Mouse (Mus musculus) cerebellum, postnatal 36 days (tissue): ENCODE measurements around the gene Wdr34.

Source experiments
- DNase-seq, 2 experiments: peaks; one replicate each; pipeline ENCODE4 v3.0.0; 2021 to 2022; ENCODE audit warnings: mixed read lengths in 2 of 2

Wdr34 gene

DNA sequence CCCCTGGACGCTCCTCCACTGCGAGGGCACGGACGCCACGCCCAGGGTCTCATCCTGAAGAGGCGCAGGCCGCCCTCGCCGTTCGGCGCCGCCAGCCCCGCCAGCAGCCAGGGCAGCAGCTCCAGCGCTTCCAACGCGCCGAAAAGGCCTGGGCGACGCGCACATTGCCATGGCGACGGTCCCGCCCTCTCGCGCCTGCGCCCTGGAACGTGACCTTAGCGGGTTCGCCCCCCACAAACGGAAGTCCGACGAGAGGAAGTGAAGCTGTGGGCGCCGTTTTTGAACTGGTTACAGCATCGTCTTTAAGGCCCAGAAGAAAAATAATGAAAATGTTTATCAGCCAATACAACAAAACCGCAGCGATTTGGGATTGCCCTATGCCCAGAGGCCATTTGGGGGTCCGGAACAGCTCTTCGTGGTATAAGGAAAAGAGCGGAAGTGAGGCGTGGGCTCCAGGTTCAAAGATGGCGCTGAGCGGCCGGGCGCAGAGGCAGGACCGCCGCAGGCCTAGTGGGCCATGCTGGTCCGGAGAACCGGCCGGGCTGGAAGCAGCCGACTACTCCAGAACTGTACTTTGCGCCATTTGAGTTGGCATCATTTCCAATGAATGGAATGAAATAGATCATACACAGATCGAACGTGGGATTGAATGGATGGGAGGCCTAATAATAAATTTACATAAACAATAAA, at the start of gene Wdr34:
Gene Wdr34, minus strand, starts transcription at position 183 of the 690 bp plus-strand sequence.
- peak; percentile 98 for DNase-seq

DNA sequence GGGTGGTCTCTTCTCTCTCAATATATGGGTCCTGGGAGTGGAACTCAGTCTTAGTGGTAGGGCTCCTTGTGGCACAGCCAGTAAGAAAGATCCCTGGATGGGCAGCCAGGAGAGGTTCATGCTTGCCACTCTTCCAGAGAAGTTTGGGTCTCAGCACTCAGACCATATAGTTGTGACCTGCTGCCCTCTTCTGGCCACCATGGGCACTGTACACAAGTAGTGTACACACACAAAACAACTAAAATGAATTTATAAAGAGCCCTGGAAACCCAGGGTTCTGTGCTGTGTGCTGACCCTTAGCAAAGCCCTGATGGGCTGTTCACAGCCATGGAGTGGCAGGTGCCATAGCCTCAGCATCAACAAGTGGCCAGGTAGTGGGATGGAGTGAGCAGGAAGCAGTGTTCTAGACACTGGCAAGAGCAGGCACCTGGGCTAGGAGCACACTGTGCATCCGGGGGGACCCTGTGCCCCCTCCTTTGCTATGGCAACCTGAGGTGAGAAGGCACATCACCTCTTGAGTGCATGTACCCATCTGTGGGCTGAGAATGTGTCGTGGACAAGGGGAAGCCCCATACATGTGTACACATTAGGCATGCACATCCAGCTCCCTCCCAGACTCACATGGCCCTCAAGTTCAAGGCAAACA, 47.3 kb upstream of the Wdr34 start:
- peak; percentile 53 to 56 for DNase-seq

DNA sequence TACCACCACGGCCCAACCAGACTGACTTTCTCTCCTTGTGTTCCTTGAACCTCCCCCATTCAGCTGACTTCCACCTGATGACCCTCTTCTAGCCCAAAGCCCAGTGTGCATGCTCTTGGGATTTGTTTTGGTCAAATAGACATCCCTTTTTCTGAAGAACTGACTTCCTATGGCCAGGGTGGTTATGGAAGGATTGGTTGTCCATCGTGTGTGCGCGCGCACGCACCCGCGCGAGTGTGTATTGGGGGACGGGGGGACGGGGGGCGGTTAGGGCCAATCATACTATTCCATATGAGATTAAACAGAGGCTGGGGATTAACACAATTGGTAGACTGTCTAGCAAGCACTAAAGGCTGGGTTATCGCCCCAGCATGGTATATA, 45.5 kb upstream of the Wdr34 start:
- DNase-seq, result no peak

DNA sequence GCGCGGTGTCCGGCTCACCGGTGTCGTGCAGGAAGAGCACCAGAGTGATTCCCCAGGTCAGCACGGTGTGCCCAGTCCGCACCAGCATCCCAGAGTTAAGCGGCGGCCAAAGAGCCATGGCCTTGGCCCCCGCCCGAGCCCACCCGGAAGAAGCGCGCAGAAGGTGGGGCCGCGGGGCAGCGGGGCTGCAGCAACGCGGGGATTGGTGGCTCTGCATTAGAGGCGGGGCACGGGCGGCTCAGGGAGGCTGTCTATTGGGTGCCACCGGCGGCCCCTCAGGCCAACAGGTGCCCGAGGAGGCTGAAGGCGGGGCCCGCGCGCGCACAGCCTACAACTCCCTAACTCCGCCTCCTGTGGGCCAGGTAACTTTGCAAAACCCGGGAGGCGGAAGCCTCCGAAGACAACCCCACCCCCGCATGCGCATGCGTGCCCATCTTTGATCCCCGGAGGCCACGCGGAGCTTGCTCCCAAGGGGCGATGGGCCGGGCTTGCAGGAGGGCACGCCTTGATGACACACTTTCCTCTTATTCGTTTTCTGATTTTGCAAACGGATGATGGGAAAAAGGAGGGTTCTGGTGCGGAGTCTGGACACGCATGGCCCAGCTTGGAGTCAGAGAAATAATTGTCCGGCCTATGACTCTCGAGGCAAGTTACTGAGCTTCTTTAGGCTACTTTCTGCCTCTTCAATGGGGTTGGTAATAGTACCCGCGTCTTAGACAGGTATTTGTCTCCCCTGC, 45.0 kb upstream of the Wdr34 start, which contains the start of gene Zdhhc12:
Gene Zdhhc12, minus strand, starts transcription at position 178 of the 737 bp plus-strand sequence.
- DNase-seq, result peak; percentile 86 to 92

DNA sequence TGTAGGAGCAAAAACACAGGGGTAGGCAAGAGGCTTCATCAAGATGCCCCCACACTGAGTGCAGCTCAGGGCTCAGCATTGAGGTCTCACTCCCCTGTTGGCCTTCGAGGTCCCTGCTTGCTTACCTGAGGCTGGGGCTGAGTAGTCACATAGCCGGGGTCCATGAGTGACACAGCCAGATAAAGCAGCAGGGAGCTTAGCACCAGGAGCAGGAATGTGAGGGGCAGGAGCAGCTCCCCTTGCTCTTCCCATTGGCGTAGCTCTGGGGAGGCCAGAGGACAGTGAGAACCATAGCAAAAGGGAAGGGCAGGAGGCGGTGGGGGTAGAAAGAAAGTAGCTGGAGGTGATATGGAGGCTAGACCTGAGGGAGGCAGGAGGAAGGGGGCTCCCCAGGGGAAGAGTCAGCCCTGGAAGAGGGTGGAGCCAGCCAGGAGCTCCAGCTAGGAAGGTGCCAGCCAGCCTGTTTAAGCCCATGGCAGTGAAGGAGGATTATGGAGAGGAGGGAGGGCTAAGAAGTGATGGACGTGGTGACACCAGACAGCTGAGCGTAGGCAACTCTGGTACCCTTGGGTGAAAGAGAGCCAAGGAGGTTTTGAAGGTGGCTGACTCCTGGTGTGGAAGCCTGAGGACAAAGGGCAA, 43.7 kb upstream of the Wdr34 start:
- no peak for DNase-seq

DNA sequence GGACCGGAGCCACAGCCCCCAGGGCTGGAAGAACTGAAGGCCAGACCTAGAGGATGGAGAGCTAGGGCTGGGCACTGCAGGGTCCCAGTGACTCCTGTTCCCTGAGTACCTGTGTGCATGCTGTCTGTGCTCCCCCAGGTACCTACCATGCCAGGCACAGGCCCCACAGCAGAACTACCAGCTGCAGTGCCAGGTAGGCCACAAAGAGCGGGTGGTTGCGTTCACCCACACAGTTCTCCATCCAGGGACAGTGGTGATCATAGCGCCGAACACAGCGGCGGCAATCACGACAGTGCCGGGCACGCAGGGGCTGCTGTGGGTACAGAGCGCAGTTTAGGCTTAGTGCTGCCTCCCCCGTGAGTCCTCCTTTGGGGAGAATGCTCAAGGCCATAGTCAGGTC, 42.8 kb upstream of the Wdr34 start:
- no peak for DNase-seq

DNA sequence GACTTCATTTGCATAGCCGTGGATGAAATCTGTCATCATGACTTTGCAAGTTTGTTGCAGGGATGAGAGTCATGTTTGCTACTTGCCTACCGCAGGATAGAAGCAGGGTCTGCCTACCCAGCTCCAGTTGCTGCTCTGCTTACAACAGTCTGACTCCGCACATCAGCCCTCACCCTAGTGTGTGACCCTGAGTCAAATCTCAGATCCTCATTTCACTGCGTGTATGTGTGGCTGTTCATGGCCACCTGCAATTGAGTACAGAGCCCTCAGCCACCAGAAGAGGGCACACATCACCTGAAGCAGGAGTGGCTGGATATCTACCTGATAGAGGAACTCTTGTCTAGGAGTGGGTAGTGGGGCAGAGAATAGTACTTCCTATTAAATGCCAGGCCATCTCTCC, 38.6 kb upstream of the Wdr34 start:
- DNase-seq, result no peak

DNA sequence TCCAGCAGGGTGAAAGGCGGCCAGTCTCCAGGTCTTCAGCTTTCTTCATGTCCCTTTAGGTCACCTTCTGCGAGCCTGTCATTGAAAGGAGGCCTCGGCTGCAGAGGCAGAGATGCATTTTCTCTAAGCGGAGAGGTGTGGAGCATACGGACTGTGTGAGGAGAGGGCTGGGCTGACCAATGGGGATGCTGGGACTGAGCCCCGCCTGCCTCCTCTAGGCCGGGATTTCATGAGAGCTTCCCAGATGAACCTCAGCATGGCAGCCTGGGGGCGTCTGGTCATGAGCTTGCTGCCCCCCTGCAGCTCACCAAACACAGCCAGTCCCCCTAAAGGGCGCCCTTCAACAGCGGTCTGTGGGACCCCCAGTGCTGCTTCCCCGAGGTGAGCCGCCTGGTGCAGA, 36.0 kb upstream of the Wdr34 start:
- no peak for DNase-seq

DNA sequence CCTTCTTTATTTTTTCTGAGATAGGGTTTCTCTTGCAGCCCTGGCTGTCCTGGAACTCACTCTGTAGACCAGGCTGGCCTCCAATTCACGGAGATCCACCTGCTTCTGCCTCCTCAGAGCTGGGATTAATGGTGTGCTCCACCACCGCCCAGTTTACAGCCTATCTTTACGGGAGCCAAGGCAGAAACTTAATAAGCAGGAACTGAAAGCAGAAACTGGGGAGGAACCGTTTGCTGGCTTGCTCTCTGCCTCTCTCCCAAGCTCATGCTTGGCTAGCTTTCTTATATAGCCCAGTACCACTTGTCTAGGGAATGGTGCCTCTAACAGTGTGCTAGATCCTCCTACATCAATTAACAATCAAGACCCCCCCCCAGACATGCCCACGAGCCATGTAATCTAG, 35.4 kb upstream of the Wdr34 start:
- no peak for DNase-seq

DNA sequence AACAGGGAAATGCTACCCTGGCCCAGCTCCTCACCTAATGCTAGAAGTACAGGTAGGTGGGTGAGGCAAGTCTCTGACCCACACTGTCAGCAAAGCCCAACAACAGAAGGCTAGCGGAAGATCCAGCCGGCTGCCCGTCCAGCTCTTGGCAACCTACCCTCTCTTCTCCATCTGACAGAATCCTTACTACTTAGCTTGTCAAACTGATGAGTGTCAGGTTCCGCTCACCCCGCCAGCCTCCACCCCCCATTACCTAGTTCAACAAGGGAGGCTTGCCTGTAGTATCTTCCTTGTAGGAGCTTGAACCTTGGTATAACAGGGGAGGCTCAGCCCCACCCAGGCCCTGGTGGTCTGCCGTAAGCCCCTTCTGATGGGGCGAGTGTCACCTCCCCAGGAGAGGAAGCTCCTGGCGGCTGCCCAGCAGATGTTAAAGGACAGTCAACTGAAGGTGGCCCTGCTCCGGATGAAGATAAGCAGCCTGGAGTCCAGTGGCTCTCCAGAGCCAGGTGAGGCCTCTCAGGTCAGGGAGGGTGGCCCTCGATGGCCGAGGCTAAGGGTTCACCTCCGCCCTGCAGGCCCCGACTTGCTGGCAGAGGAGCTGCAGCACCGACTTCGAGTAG, 31.6 kb upstream of the Wdr34 start:
- no peak for DNase-seq

DNA sequence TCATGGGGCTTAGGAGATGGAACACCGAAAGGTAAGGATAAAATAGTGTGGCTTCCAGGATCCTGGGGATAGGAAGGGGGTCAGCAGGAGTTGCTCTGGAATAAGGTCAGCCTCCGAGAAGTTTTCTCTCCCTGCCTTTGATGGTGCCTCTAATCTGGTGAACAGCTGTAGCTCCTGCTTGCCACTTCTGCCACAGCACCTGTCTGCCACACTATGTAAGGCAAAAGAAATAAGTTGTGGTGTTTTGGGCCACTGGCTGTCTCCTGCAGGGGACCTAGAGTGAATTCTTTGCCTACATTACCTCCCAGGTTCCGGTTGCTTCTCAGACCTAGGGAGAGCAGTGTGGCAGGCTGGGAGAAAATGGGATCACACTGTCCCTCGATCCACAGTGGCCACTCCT, 30.1 kb upstream of the Wdr34 start:
- DNase-seq, result no peak

DNA sequence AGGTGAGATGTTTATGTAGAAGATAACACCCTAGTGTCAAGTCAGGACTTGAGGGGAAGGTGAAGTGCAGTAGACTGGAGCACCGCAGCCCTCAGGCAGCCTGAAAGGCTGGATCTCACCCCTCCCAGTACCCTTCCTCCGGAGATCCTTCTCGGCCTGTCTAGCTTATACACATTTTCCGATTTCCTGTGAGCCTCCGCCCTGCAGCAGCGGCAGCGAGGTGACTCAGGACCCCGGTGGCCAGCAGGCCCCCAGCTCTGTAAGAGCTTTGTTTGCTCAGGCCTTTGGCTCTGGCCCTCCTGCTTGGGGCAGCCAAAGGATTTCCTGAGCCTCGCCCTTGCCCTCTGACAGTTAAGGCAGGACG, 29.6 kb upstream of the Wdr34 start:
- DNase-seq, result no peak

DNA sequence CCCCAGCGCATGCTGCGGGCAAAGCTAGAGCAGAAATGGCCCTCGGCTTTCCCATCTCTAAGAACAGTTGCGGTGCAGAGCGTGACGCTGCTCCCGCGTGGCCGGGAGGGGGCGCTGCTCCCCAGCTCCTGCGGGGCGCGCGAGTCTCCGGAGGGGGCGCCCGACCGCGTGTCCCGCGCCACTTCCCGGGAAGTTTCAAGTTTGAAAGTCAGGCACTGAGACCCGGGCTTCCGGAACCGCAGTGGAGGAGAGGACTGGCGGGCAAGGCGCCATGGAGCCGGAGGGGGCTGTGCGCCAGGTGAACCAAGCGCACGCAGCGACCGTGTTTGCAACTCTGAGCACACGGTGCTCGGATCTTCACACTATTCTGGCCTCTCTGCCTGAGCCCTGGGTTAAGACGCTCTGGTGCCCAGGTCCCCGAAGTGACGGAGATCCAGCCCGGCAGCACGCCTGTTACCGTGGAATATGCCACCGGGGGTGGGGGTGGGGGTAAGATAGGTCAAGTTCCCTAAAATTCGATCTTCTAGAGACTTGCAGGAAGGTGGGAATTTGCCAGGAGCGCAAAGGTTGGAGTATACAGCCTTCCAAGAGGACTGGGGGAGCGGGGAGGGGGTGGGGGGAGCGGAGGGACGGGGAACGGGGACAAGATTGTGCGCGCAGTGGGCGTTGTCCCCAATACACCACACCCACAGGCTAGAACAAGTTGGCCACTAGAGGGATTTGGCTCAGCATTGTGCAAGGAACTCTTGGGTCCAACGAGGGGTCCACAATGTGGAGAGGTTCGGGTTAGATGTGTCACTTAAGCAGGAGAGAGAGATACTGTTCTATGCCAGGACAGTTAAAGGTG, 29.0 kb upstream of the Wdr34 start, which contains the start of gene Pkn3:
Gene Pkn3, plus strand, starts transcription at position 183 of the 847 bp plus-strand sequence.
- peak; percentile 75 to 82 for DNase-seq

DNA sequence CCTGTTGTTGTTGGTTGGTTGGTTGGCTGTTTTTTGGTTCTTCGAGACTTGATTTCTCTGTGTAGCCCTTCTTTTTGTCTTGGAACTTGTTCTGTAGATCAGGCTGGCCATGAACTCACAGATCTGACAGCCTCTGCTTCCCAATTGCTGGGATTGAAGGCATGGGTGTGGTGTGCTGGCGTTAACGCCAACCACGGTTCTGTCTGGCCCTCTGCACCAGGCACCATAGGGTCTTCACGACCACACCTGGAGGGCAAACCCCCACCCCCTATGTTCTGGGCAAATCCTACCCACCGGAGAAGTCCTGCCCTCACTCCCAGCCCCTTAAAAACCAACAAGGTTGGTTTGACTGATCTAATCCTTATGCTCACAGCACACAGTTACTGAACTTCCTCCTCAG, 28.3 kb upstream of the Wdr34 start:
- DNase-seq, result no peak

DNA sequence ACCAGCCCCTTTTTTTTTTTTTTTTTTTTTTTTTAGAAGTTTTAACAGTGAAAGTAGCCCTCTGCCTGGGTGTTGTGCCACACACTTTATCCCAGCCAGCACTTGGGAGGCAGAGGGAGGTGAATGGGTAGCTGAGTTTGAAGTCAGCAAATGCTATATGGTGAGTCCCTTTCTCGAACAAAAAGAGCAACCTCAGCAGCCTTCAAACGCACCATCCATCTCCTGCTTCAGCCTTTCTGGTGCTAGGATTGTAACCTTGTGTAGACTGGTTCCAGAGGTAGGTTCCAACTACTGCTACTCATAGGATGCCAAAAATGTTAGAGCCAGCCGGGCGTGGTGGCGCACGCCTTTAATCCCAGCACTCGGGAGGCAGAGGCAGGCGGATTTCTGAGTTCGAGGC, 27.8 kb upstream of the Wdr34 start:
- no peak for DNase-seq

DNA sequence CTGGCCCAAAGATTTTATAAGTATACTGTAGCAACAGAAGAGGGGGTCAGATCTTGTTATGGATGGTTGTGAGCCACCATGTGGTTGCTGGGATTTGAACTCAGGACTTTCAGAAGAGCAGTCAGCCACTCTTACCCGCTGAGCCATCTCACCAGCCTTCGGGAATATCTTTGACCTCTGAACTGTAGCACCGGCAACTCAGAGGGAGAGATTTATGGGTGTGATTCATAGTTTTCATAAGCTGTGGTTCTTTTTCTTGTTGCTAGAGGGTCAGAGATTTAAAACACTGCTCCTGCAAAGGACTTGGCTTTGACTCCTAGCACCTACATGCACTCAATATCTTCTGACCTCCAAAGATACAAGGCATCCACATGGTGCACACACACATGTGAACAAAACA, 26.9 kb upstream of the Wdr34 start:
- DNase-seq, result no peak

DNA sequence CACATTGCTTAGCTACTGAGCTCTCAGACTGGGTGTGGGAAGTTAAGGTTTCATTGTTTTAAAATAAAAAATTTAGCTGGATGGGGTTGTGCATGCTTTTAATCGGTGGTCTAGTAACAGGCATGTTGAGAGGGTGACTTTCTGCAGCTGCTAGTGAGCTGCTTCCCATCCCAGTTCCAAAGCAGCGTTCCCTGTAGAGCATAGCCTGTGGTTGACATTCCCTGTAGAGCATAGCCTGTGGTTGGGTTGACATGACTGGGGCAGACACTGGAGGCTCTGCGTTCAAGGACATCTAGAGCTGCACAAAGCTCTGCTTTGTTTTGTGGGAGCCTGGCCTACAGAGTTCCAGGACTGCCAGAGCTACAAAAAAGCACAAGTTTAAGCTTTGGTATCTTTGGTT, 24.6 kb upstream of the Wdr34 start:
- DNase-seq, result no peak

DNA sequence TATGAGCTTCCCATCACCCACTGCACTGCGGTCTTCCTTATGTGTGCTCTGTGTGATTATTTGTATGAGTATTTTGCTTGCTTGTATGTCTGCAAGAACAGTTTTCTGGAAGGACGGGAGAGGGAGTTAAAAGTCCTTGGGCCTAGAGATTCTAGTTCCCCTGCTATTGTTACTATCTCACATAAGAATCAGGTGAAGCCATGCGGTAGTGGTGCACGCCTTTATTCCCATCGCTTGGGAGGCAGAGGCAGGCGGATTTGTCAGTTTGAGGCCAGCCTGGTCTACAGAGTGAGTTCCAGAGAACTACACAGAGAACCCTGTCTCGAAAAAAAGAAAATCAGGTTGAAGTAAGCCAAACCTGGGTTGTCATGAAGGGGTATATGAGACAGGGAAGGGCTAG, 24.2 kb upstream of the Wdr34 start:
- DNase-seq, result no peak

DNA sequence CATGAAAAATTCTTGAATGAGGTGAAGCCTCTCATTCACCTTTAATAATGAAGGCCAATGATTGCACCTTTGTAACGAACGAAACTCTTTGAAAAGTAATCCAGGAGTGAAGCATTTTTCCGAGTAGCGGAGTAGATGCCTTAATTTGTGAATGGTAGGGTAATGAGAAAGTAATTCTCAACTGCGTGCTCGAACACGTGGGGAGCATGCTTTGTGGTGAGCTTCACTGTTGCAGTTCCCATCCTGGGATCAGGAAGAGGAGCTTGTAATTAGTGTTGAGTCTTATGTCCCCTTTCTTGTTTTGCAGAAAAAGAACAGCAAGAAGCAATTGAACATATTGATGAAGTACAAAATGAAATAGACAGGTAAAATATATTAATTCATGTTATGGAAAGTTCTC, 19.3 kb upstream of the Wdr34 start:
- no peak for DNase-seq

DNA sequence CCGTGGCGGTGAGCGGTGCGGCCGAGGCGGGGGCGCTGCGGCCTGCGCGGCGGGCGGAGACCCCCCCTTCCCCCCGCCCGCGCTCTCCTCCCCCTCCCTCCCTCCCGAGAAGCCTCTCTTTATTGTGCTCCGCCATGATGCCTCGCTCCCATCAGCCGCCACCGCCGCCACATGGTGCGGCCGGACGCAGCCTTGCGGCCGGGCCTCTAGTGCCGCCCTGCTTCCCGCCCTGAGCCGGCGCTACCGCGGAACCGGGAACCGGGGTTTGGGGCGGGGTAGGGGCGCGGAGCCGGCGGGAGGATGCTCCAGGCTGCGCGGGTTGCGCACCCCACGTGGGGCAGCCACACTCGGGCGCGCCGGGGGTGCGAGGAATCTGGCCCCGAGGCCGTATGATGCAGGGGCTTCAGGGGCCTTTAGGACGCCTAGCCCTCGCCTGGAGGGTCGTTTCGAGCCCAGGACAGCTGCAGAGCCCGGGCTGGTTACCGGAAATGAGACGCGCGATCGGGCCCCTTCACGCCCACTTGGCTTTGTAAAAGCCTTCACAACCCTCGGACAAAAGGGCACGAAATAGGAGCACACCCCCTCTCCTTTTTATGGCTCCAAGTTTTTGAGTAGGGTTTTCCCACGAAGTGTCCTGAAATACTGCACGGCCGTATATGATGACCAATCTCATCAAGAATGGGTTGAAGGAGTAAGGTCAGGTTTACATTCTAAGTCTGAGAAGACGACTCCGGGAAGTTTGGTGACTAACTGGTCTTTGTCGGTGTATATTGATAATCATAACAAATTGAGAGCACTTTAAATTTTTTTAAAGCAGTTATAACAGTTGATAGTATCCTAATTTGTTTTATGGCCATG, 18.6 kb upstream of the Wdr34 start:
- DNase-seq, result peak; percentile 38 to 54
